Mouse (Mus musculus) CH12.LX (cell line): ENCODE results near the gene Pi4k2b.

Experiments
- ETS1 ChIP-seq: conservative IDR thresholded peaks from 2 replicates; pipeline ENCODE4 v1.6.1; 2012; ENCODE audit warnings: low read depth, mild to moderate bottlenecking, inconsistent platforms, low read length, improper control_type of control experiment, moderate library complexity
- HCFC1 ChIP-seq: IDR thresholded peaks from 2 replicates; pipeline ENCODE4 v1.6.1; 2012; ENCODE audit warnings: low read depth, mild to moderate bottlenecking, inconsistent platforms, low read length, improper control_type of control experiment
- SIN3A ChIP-seq: IDR thresholded peaks from 2 replicates; pipeline ENCODE4 v1.6.1; 2012; ENCODE audit warnings: low read length, improper control_type of control experiment, inconsistent platforms
- TCF12 ChIP-seq: IDR thresholded peaks from 2 replicates; pipeline ENCODE4 v1.6.1; 2014; ENCODE audit warnings: low read depth, mild to moderate bottlenecking, inconsistent platforms, low read length, improper control_type of control experiment
- UBTF ChIP-seq: IDR thresholded peaks from 2 replicates; pipeline ENCODE4 v1.6.1; 2012; ENCODE audit warnings: low read depth, mild to moderate bottlenecking, inconsistent platforms, low read length, improper control_type of control experiment, moderate library complexity
- USF1 ChIP-seq: IDR thresholded peaks from 2 replicates; pipeline ENCODE4 v1.6.1; 2014; ENCODE audit warnings: low read depth, mild to moderate bottlenecking, inconsistent platforms, low read length, improper control_type of control experiment

DNA sequence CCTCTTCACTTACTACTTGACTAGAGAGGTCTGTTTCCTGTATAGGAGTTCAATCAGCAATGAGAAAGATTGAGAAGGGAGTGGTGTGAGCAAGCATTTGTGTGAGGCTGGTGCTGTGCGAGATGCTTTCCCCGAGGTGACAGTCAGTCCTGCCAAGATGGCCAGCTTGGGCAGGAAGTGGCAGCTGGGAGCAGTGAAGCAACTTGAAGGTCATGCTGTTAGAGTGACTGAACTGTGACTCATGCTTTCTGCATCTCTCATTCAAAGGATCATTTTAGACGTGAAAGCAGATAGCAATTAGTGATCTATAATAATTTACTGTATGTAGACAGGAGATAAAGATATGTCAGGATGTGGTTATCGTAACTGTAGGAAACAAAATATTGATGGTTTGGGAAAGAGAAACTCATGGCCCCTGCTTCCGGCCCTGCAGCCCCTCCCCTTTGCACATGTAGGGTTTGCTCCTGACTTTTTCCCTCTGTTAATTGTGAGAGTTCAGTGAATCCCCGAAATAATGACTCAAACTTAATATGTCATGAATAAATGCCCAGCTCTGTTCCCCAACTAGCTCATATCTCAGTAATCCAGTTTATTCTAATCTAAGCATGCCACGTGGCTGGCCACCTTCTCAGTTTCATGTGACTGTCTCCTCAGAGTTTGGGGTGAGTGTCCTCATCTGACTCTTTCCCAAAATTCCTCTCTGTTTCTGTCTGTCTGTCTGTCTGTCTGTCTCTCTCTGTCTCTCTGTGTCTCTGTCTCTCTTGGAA, 45.4 kb downstream of the Pi4k2b start:
- TF ChIP-seq TCF12 (no peak), ETS1 (no peak), HCFC1 (no peak), UBTF (no peak), USF1 (no peak), SIN3A (no peak)
